Mouse (Mus musculus): ENCODE measurements at regions not wholly inside any gene's neighbourhood (a gene's known extent, or its start where the extent isn't known, plus 50 kb on each side); places are given as distances from the start of the nearest gene placed in this dataset.
A peak's percentile ranks its signal among the peaks of the same experiment; 100 is the strongest.
"Not testable (repeated sequence)": the region's sequence is repeated elsewhere in the genome, so short reads cannot be mapped to it uniquely, and the experiment has no call there.

- not testable (repeated sequence) for DNase-seq (ENCODE audit: low spot score in 2 of 2)
Measured at GRCm38 (mm10) chr12:80055894-80056293, 56.9 kb downstream of the Zfp36l1 start.

- no peak for DNase-seq (ENCODE audit: low spot score in 2 of 2)
Measured at GRCm38 (mm10) chr12:80055394-80055793, 57.4 kb downstream of the Zfp36l1 start.

- DNase-seq (ENCODE audit: low spot score in 2 of 2), result no peak
Measured at GRCm38 (mm10) chr12:80054655-80055037, 58.2 kb downstream of the Zfp36l1 start.

GRCm38 (mm10) chr12:80053902-80054654 lies 58.7 kb downstream of the Zfp36l1 start:
- no peak for DNase-seq (ENCODE audit: low spot score in 2 of 2)

GRCm38 (mm10) chr12:80048215-80048979 lies 64.4 kb downstream of the Zfp36l1 start:
- DNase-seq (ENCODE audit: low spot score in 2 of 2), result no peak

GRCm38 (mm10) chr12:80046625-80047303 lies 66.0 kb downstream of the Zfp36l1 start:
- no peak for DNase-seq (ENCODE audit: low spot score in 2 of 2)

GRCm38 (mm10) chr12:80041510-80042324 lies 71.1 kb downstream of the Zfp36l1 start:
- no peak for DNase-seq (ENCODE audit: low spot score in 2 of 2)

- DNase-seq (ENCODE audit: low spot score in 2 of 2), result no peak
Measured at GRCm38 (mm10) chr12:80041012-80041411, 71.8 kb downstream of the Zfp36l1 start.

- DNase-seq (ENCODE audit: low spot score in 2 of 2), result no peak
Measured at GRCm38 (mm10) chr12:80040233-80040632, 72.6 kb downstream of the Zfp36l1 start.

GRCm38 (mm10) chr12:80039150-80039549 lies 73.7 kb downstream of the Zfp36l1 start:
- DNase-seq (ENCODE audit: low spot score in 2 of 2), result no peak

- no peak for DNase-seq (ENCODE audit: low spot score in 2 of 2)
Measured at GRCm38 (mm10) chr12:80035500-80036271, 77.1 kb downstream of the Zfp36l1 start.

GRCm38 (mm10) chr12:80034963-80035411 lies 77.8 kb downstream of the Zfp36l1 start:
- DNase-seq (ENCODE audit: low spot score in 2 of 2), result peak; percentile 34 to 49

GRCm38 (mm10) chr12:80034100-80034499 lies 78.7 kb downstream of the Zfp36l1 start:
- DNase-seq (ENCODE audit: low spot score in 2 of 2), result no peak

- DNase-seq (ENCODE audit: low spot score in 2 of 2), result no peak
Measured at GRCm38 (mm10) chr12:80032520-80032919, 80.3 kb downstream of the Zfp36l1 start.

- DNase-seq (ENCODE audit: low spot score in 2 of 2), result no peak
Measured at GRCm38 (mm10) chr12:80028301-80028700, 84.5 kb downstream of the Zfp36l1 start.

- DNase-seq (ENCODE audit: low spot score in 2 of 2), result no peak
Measured at GRCm38 (mm10) chr12:80023107-80024078, 89.4 kb downstream of the Zfp36l1 start.

GRCm38 (mm10) chr12:80022181-80023106 lies 90.4 kb downstream of the Zfp36l1 start:
- DNase-seq (ENCODE audit: low spot score in 2 of 2), result no peak

GRCm38 (mm10) chr12:80021030-80021473 lies 91.8 kb downstream of the Zfp36l1 start:
- DNase-seq (ENCODE audit: low spot score in 2 of 2), result no peak

Measured in urinary bladder, adult 18-20 months (tissue).